Mouse (Mus musculus): ENCODE data around the gene Smg6. TPM values are rescaled to one million over a fixed set of nuclear protein-coding genes. Genes with fewer than 3 reads are reported as not detected.

Smg6 gene
- polyA plus RNA-seq, 1 experiment from 2014 or later, result 17.1 TPM

DNA sequence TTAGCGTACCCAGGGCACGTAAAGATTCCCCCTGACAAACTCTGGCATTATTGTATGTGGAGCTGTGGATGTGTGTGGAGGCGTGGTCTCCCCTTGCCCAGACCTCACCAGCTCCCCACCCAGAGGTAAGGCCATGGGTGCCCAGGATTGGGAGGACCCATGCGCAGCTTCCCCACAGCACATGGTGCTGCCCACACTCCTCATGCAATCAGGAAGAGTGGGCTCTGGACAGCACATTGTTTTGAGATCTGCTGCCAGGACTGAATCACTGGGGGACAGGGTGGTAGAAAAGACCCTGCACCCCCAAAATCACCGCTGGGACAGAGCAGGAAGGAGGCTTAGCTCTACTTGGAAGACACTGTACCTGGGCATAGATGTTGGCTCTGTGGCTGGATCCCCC lies 258.9 kb downstream of the Smg6 start:
- Histone ChIP-seq H3K4me2 (no peak overlapping the region; the same call in 1 of the 2 replicates), H3K4me3 (no peak overlapping the region), H3K27me3 (replicated peaks) (no peaks in the 10 kb centered on the region), H3K27ac (peak overlapping the region; percentile 23; the same call in 1 of the 2 replicates), H3K36me3 (replicated peaks) (no peaks in the 10 kb centered on the region), H3K9ac (no peak overlapping the region), H3K4me1 (peaks cover 18% of the 10 kb centered on the region), H3K9me3 (no peaks in the 10 kb centered on the region)
- 87% methylated on average over 5 of the region's 5 CpGs for WGBS
- ATAC-seq (replicated peaks), result no peak

DNA sequence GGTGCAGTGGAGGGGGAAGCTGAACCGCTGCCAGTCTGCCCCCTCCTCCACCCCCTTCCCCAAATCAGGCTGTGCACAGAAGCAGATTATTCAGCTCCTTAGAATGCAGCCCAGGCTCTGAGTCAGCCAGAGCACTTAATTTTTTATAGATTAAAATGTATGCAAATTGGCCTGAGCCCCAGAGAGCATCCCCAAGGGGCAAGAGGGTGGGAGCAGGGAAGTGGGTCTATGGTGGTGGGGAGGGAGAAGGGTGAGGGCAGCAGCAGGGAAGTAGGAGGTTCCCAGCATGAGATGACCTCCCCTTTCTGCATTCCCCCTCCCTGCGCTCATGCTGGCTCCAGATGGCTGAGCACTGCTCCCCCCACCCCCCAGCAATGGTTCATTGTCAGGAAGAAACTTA lies 259.4 kb downstream of the Smg6 start:
- Histone ChIP-seq H3K4me1 (peaks cover 19% of the 10 kb centered on the region), H3K27ac (peak overlapping the region; percentile 23; the same call in 1 of the 2 replicates), H3K27me3 (replicated peaks) (no peaks in the 10 kb centered on the region), H3K36me3 (replicated peaks) (no peaks in the 10 kb centered on the region), H3K4me3 (no peak overlapping the region), H3K9me3 (no peaks in the 10 kb centered on the region), H3K4me2 (no peak overlapping the region; the same call in 1 of the 2 replicates), H3K9ac (no peak overlapping the region)
- ATAC-seq (replicated peaks), result no peak
- WGBS, result 32% methylated on average over 1 of the region's 2 CpGs

DNA sequence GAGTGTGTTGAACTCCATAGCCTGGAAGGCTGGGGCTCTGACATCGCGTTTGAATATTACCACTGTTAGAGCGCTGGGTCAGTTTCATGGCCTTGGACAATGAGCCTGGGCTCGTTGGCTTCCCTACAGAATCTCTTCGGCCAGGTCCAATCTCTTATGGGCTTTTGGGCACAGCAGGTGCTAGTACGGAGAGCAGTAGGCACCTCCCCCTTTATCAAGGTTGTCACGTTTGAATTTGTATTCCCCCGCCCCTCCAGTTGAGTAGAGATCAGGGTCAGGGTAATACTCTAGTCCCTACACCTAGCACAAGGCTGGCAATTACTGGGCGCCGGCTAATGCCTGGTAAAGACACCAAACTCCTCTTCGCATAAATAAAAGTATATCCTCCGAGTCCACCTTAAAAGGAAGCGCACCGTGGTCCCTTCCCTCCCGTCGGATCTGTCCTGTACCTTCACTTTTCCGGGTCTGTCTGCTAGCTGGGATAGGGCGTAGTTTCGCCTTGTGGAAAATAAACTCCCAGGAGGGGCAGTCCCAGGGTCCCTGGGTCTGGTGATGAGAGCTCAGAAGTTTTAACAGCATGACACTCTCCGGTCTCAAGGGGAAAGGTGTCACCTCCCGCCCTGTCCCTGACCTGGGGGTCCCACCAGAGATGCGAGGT lies 264.2 kb downstream of the Smg6 start:
- H3K4me3 ChIP-seq, result peak overlapping the region; percentile 72
- no peak overlapping the region for H3K27ac ChIP-seq
- peaks cover 51% of the 10 kb centered on the region for H3K4me1 ChIP-seq
- WGBS, result under 1% methylated on average over 22 of the region's 22 CpGs
- H3K36me3 ChIP-seq (replicated peaks), result no peaks in the 10 kb centered on the region
- peak overlapping the region; percentile 57 for H3K9ac ChIP-seq
- H3K27me3 ChIP-seq (replicated peaks), result 0 out of 2 replicates have a peak, but pooled peaks cover 8% of the 10 kb centered on the region
- peak overlapping the region; percentile 85 for H3K4me2 ChIP-seq
- H3K9me3 ChIP-seq, result no peaks in the 10 kb centered on the region
- peak; percentile 13 for ATAC-seq (replicated peaks)

DNA sequence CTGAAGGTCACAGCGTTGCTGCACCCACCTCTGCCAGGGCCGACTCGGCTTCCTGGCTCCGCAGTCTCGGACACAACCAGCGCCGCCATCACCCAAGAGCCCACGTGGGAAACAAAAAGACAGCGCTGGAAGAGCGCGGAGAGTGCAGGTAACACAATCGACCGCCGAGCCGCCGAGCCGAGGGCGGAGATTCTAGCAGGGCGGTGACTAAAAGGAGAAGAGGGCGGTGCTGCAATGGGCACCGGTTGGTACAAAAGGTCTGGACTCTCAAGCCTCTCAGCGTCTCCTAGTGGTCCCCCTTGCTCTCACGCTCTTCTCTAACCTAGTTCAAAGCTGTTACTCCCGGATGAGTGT lies 264.7 kb downstream of the Smg6 start:
- peak; percentile 76 for ATAC-seq (replicated peaks)
- Histone ChIP-seq H3K27me3 (replicated peaks) (0 out of 2 replicates have a peak, but pooled peaks cover 8% of the 10 kb centered on the region), H3K9ac (peak overlapping the region; percentile 57), H3K36me3 (replicated peaks) (no peaks in the 10 kb centered on the region), H3K27ac (peak overlapping the region; percentile 9; the same call in 1 of the 2 replicates), H3K9me3 (no peaks in the 10 kb centered on the region), H3K4me2 (peak overlapping the region; percentile 85), H3K4me1 (peaks cover 51% of the 10 kb centered on the region), H3K4me3 (peak overlapping the region; percentile 72)
- WGBS, result under 1% methylated on average over 24 of the region's 24 CpGs

DNA sequence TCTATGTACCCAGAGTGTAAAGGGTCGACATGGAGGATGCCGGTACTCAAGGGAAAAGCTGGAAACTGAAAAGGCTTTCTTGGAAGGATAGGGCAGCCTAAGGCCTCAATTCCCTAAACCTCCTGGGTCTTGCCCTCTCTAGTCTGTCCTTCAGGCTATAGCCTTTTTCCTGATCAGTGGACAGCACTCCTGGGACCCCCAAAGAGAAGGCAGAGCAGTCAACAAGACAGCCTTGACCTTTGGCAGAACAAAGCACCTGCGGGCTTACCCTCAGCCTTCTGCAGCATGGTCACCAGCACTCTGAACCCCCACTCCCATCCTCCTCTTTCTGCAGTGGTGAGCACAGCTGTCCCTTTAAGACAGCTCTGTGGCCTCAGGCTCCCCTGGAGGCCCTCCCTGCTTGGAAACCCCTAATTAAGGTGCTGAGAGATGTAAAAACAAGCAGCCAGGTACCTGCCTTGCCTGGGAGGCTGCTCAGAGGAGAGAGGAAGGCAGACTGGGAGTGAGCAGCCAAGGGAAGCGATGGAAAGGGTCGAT lies 265.4 kb downstream of the Smg6 start, which contains the start of gene Dph1:
Dph1 (minus strand) TSS at position 337 of the 537 bp plus-strand sequence.
- H3K27me3 ChIP-seq (replicated peaks), result 0 out of 2 replicates have a peak, but pooled peaks cover 8% of the 10 kb centered on the region
- WGBS, result 43% methylated on average over 5 of the region's 5 CpGs
- H3K27ac ChIP-seq, result peak within 1 kb of the TSS; percentile 9; the same call in 1 of the 2 replicates

DNA sequence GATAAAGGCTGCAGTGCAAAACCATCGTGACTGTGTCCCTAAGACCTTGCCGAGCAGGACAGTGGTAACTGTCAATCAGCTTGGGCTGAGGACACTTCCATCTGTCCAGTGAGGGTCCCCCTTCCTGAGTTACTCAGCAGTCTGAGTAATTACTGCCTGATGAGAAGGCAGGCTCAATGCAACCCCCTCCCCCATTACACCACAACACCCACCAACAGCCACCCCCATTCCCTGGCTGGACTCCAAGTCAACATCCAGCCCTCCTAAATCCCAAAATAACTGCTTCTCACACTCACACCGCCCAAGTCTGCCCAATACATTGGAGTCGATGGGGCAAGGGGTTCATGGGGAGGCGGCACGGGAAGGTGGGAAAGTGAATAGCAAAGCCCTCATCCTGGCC lies 266.2 kb downstream of the Smg6 start:
- H3K36me3 ChIP-seq (replicated peaks), result no peaks in the 10 kb centered on the region
- H3K27ac ChIP-seq, result no peak overlapping the region
- H3K9ac ChIP-seq, result no peak overlapping the region
- 0 out of 2 replicates have a peak, but pooled peaks cover 8% of the 10 kb centered on the region for H3K27me3 ChIP-seq (replicated peaks)
- no peak overlapping the region for H3K4me3 ChIP-seq
- no peak for ATAC-seq (replicated peaks)
- 61% methylated on average over 6 of the region's 6 CpGs for WGBS
- H3K4me1 ChIP-seq, result peaks cover 63% of the 10 kb centered on the region
- no peaks in the 10 kb centered on the region for H3K9me3 ChIP-seq
- H3K4me2 ChIP-seq, result no peak overlapping the region

More for the DNA sequence above, 265.4 kb downstream of the Smg6 start, which contains the start of gene Dph1:
- Histone ChIP-seq H3K4me2 (peak within 1 kb of the TSS; percentile 85), H3K4me1 (peaks cover 56% of the 10 kb centered on the region), H3K36me3 (replicated peaks) (no peaks in the 10 kb centered on the region), H3K9ac (peak within 1 kb of the TSS; percentile 57), H3K9me3 (no peaks in the 10 kb centered on the region), H3K4me3 (peak within 1 kb of the TSS; percentile 72)
- ATAC-seq (replicated peaks), result no peak

DNA sequence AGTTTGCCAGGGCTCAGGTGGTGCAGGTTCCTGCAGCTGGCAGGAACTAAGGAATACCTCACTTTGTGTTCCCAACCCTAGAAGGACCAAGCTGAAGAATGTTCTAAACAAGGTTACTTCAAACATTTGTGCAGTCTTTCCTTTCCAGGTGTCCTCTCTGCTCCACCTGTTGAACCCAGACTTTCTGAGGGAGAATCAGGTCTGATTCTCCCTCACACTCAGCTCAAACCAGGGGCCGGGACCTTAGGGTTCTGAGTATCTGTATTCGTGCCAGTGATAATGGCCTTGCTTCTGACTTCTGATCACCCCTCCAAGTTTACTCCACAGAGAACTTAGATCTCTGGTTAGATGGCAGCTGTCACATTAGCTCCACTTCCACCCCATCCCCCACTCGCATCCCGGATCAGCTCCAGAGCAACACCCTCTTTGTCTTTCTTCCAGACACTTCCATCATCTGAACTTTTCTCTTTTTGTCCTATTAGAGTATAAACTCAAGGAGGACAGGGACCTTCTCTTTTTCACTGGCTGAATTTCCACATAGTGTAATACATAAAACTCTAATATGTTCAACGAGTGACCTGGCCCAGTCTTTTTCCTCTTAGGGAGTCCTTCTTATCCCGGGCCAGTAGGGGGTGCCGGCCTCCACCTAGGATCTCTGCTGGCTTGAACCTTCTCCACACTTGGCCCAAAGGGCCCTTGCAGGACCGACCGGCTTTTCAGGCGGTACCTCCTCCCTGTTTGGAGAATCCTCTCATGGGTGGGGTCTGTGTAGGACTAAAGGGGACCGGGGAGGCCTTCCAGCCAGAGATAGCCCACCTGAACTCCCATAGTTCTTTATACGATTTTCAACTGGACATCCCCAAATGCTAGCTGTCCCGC lies 267.0 kb downstream of the Smg6 start:
- peaks cover 69% of the 10 kb centered on the region for H3K4me1 ChIP-seq
- H3K9me3 ChIP-seq, result no peaks in the 10 kb centered on the region
- peak overlapping the region; percentile 64 for H3K4me2 ChIP-seq
- peak overlapping the region; percentile 66; the same call in 1 of the 2 replicates for H3K9ac ChIP-seq
- 22% methylated on average over 13 of the region's 13 CpGs for WGBS
- H3K36me3 ChIP-seq (replicated peaks), result no peaks in the 10 kb centered on the region
- H3K27me3 ChIP-seq (replicated peaks), result 0 out of 2 replicates have a peak, but pooled peaks cover 8% of the 10 kb centered on the region
- peak; percentile 29; the same call in 1 of the 2 replicates for ATAC-seq (replicated peaks)
- H3K27ac ChIP-seq, result no peak overlapping the region
- peak overlapping the region; percentile 60 for H3K4me3 ChIP-seq

DNA sequence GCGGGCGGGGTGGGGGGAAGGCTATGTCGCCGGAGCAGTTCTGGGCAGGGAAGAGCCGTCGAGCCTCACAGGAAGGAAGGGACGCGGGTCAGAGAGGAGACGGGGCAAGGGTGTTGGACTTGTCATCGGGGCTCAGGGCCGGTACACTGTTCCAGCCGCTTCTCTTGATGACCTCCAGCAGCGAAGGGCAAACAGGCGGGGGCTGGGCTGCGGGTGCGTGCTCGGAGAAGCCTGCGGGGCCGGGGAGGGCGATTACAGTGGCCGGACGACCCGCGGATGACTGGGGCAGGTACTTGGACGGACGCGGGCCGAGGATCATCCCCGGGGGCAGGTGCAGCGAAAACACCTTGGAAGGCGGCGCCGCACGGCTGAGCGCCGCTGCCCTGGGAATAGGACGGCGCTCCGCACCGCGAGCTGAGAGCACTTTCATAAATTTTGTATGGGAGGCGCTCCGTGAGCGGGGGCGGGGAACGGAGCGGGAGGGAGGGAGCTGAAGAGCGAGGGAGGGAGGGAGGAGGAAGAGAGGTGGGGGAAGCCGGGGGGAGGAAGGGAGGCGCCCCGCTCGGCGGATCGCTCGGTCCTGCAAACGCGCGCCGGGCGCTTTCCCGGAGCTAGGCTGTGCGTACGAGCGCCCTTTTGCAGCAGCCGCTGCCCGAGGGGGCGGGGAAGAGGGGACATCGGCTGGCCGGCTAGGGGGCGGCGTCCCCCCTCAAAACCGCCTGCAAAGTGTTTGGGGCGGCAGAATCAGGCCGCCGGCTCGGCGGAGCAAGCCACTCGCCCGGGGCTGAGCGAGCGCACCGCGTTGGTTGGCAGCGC lies 267.8 kb downstream of the Smg6 start, which contains the start of gene Rtn4rl1:
Rtn4rl1 (plus strand) TSS at position 528 of the 816 bp plus-strand sequence.
- Histone ChIP-seq H3K9ac (peak within 1 kb of the TSS; percentile 66), H3K4me2 (peak within 1 kb of the TSS; percentile 64), H3K4me3 (peak within 1 kb of the TSS; percentile 60), H3K27me3 (replicated peaks) (0 out of 2 replicates have a peak, but pooled peaks cover 8% of the 10 kb centered on the region), H3K4me1 (peaks cover 78% of the 10 kb centered on the region), H3K27ac (peak within 1 kb of the TSS; percentile 77), H3K36me3 (replicated peaks) (no peaks in the 10 kb centered on the region), H3K9me3 (no peaks in the 10 kb centered on the region)
- ATAC-seq (replicated peaks), result peak; percentile 18
- WGBS, result under 1% methylated on average over 73 of the region's 84 CpGs

DNA sequence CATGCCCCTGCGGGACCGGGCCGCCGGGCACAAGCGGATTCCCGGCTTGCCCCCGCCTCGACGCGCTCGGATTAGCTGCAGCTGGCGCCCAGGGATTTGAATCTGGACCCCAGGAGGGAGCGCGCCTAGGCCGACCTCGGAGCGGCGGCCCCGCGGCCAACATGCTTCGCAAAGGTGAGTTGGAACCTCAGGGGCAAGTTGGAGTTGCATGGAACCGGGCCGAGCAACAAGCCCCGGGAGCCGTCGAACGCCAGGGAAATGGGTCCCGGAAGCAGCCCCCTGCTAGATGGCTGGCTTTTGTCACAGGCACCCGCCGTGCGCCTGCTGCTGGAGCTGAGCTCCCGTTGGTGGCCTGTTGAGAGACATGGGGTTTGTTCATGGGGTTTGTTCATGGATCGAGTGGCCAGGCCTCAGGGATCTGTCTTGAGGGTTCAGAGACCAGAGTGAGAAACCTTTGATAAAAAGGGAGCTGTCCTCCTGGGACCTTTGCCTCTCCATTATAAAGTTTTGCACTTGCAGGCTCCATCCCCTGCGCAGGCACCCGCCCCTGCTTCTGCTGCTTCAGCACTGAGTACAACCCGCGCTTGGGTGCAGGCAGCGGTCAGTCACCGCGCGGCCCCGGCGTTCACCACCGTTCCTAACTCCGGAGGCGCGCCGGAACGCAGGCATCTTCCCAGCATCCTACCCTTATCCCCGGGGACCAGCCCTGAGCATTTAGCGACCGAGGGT lies 268.7 kb downstream of the Smg6 start:
- peak overlapping the region; percentile 60 for H3K4me3 ChIP-seq
- H3K9me3 ChIP-seq, result no peaks in the 10 kb centered on the region
- 0 out of 2 replicates have a peak, but pooled peaks cover 8% of the 10 kb centered on the region for H3K27me3 ChIP-seq (replicated peaks)
- peaks cover 78% of the 10 kb centered on the region for H3K4me1 ChIP-seq
- under 1% methylated on average over 52 of the region's 52 CpGs for WGBS
- H3K4me2 ChIP-seq, result peak overlapping the region; percentile 64
- no peaks in the 10 kb centered on the region for H3K36me3 ChIP-seq (replicated peaks)
- H3K27ac ChIP-seq, result peak overlapping the region; percentile 77
- no peak for ATAC-seq (replicated peaks)
- H3K9ac ChIP-seq, result peak overlapping the region; percentile 66

DNA sequence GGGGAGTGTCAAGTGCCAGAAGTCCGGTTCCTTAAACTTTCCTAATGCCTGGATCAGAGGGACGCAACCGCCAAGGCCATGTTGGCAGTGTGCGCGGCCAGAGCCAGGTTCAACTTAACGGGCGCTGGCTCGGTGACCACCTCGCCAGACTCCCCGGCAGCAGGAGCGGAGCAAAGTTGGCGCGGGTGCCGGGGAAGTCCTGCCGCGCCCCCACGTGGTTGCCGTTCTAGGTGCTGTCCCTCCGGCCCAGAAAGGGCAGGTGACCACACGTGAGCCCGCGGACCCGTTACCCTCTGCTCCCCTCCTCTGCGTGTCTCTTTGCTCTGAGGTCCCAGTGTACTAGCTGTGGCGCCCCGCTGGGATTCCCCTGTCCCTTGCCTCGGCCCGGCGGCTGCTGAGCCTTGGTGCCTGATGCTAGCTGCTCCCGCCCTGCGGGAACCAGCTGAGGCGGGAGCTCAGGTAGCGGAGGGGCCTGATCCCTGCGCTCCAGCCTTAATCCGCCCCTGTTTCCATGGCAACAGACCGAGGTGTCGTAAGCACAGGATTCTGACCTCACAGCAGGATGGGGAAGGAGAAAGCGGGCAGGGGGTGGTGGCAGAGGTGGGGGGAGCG lies 269.3 kb downstream of the Smg6 start:
- Histone ChIP-seq H3K9me3 (no peaks in the 10 kb centered on the region), H3K4me3 (peak overlapping the region; percentile 60), H3K4me2 (peak overlapping the region; percentile 64), H3K27ac (peak overlapping the region; percentile 77), H3K27me3 (replicated peaks) (0 out of 2 replicates have a peak, but pooled peaks cover 8% of the 10 kb centered on the region), H3K4me1 (peaks cover 71% of the 10 kb centered on the region), H3K36me3 (replicated peaks) (no peaks in the 10 kb centered on the region), H3K9ac (peak overlapping the region; percentile 66)
- peak; percentile 53 for ATAC-seq (replicated peaks)
- under 1% methylated on average over 39 of the region's 39 CpGs for WGBS

Data from midbrain, embryonic 15.5 days (tissue).